Mouse (Mus musculus) gastrocnemius, adult 2 months (tissue): Measurements from ENCODE around the gene Mrps27. TPM values are rescaled to one million over a fixed set of nuclear protein-coding genes. Genes with fewer than 3 reads are reported as not detected.
"Not testable (repeated sequence)": the region's sequence is repeated elsewhere in the genome, so short reads cannot be mapped to it uniquely, and the experiment has no call there.

Experiments
- DNase-seq: peaks from one replicate; pipeline ENCODE4 v3.0.0; 2022
- H3K27ac ChIP-seq: fragments of 200-600 bp; 2 replicates; pipeline ENCODE4 v1.8.1; 2022; ENCODE audit warnings: mild to moderate bottlenecking
- H3K4me3 ChIP-seq: fragments of 200-600 bp; 2 replicates; pipeline ENCODE4 v1.8.1; 2022; ENCODE audit warnings: mild to moderate bottlenecking, moderate library complexity
- CTCF ChIP-seq: fragments of 200-600 bp; IDR thresholded peaks from 2 replicates; pipeline ENCODE4 v1.8.1; 2022; ENCODE audit warnings: antibody characterized with exemption, mild to moderate bottlenecking, moderate library complexity
- intact Hi-C: fragments of 180-260 bp; cut with DNase I; formaldehyde crosslinking; loops from one replicate; pipeline ENCODE4 v1.15.1; 2025
- total RNA-seq, 2 experiments: library from RNA; stranded (reverse); gene quantifications; 2 replicates each; pipeline ENCODE4 v1.2.3; 2021

Mrps27 gene
- total RNA-seq, 2 experiments from 2014 or later: 24.0 to 32.9 TPM

DNA sequence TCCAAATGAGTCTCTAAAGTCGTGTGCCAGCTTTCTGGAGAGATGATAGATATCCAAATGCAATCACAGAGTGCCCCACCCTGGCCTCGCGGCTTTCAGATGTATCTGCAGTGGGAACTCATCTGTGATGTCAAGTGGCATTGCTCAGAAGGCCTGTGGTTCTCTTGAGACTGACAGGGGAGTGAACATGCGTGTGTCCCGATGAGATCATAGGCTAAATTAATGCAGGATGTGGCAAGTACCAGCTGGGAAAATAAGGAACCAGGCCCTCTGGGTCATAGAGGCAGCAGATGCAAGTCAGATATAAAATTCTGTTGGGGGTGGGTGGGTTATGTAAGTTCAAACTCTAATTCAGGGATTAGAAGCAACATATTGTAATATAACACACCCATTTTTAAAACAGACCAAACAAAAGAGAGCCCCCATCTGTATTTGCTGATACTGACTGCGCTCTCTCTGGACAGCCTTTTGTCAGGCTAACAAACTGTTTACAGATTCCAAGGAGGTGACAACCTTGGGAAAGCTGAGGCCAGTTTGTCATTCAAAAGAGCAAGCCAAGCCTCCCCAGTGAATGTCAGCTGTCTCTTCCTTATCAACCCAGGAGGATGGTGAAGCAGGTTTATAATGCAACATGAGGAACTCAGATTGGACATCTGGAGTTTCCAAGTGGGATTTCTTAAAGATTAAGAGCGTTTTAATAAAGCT is 20.8 kb upstream of the Mrps27 start:
- intact Hi-C loops: no loop called here
- DNase-seq: peak; percentile 38
- peak overlapping the region; percentile 85 for H3K27ac ChIP-seq
- no peak for TF ChIP-seq CTCF
- H3K4me3 ChIP-seq: no peak overlapping the region

DNA sequence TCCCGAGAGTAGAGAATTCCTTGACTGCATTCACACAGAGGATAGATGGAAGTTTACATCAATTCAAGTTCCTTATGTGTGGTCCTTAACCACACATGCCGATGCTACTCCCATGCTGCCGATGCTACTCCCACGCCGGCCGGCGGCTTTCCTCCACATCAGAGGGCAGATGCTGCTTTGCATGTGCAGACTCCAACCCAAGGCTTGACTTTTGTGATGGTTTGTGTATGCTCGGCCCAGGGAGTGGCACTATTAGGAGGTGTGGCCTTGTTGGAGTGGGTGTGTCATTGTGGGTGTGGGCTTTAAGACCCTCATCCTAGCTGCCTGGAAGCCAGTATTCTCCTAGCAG is 20.3 kb upstream of the Mrps27 start:
- DNase-seq, intact Hi-C loops, H3K4me3 ChIP-seq: not testable (repeated sequence)
- peak overlapping the region; percentile 85 for H3K27ac ChIP-seq

DNA sequence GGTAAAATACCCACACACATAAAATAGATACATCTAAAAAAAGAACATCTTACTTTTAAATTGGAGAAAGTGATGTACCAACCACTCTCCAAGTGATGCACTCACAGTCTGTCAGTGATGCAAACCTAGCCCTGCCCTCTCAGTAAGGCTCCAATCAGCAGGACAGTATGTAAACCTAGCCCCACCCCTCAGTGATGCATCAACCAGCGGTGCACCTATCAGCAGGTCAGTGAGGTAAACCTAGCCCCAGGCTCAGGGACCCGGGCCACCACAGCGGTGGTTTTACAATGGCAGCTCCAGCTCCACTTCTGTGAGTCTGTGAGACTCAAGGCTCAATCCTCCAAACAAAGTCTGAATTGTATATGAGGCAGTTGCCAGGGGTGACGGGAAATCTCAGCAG is 13.3 kb upstream of the Mrps27 start:
- intact Hi-C loops: no loop called here
- Histone ChIP-seq H3K27ac (no peak overlapping the region), H3K4me3 (no peak overlapping the region)
- DNase-seq: no peak
- no peak for TF ChIP-seq CTCF

DNA sequence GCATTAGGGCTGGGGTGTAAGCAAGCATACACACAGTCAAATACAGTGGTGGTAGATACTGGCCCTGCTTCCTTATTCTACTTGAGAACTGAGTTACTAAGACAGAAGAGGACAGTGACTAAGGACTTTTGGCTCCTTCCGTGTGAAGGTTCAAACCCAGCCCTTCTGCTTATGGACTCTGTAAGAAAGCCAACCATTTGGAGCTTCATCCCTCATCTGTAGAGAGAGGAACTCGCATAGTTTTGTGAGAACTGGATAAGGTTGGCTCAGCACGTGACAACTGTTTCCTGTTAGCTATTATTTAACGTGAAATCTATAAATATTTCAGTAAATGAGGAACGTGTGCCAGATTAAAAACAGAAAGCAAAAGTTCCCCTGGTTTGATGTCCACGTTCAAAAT is 7.1 kb upstream of the Mrps27 start:
- no peak overlapping the region for H3K27ac ChIP-seq
- H3K4me3 ChIP-seq: no peak overlapping the region
- TF ChIP-seq CTCF: no peak
- DNase-seq: no peak
- intact Hi-C loops: no loop called here

DNA sequence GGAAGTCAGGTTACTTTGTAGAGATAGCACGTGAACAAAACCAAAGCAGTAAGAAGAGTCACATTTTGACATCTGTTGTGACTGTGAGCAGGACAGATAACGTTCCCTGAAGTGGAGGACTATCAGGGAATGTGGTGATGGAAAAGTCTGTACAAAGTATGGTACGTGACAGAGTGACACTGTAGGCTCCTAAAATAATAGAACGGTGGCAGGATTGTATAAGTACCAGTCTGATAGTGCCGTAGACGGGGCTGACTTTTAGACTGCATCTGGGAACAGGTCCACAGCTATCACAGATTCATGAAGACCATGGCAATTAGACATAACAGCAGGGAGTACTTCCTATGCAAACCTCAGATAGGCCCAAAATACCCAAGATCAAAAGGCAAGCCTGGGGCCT is 3.1 kb upstream of the Mrps27 start:
- H3K27ac ChIP-seq: no peak overlapping the region
- H3K4me3 ChIP-seq: no peak overlapping the region
- no peak for DNase-seq
- TF ChIP-seq CTCF: no peak
- intact Hi-C loops: loop anchor here (10.0 kb wide), 1 partner anchor 663 kb away; no protein-coding TSS in a partner anchor

DNA sequence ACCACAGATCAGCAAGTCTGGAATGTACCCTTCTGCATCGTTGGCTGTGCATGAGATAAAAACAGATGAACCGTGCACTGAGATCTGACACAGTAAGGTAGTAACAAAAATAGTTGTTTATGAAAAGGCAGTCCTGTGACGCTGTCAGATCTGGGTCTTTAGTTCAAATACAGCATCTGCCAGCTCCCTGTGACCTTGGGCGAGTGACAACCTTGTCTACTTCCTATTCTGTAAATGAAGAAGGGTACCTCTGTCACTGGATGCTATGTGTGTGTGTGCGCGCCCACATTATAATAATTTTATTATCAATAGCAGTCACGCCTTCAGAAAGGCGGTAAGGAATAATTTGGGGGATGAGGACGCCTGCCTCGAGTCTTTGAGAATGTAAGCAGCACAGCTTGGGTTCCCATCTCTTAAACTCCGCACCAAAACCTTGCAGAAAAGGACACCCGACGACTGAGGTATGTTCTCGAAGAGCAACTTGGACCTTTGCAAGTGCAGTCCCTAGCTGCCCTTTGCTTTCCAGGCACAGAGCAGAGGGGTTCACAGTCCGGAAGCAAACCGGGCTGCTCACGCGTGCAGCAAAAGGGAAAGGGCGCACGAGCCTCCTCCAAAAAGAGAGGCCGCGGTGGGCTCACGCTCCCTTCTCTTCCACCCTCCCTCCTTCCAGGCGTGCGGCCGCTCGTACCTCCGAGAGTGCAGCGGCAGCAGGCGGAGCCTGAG is 549 bp upstream of the Mrps27 start:
- intact Hi-C loops: loop anchor here (10.0 kb wide), 1 partner anchor 661 kb away; no protein-coding TSS in a partner anchor
- TF ChIP-seq CTCF: no peak
- no peak for DNase-seq
- Histone ChIP-seq H3K27ac (peak overlapping the region; percentile 94), H3K4me3 (peak overlapping the region; percentile 74)

DNA sequence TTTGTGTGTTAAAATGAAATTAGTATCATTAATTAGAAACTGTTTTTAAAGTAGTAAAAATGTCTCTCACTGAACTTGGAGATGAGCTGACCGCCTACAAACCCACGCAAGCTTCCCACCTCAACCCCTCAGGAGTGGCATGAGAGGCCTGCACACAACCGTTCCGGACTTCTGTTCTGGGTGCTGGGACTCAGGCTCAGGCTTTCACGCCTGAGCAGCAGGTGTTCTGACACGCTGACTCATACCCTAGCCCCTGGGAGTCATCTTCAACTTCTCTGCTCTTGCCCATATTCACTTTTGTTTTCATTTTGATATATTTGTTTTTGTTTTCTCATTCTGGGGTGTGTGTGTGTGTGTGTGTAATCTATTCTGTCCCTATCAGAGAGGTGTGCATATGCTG is 5.4 kb downstream of the Mrps27 start:
- no peak overlapping the region for H3K27ac ChIP-seq
- H3K4me3 ChIP-seq: no peak overlapping the region
- intact Hi-C loops: loop anchor here (5.0 kb wide), 1 partner anchor 607 kb away; no protein-coding TSS in a partner anchor
- TF ChIP-seq CTCF: no peak
- DNase-seq: no peak

DNA sequence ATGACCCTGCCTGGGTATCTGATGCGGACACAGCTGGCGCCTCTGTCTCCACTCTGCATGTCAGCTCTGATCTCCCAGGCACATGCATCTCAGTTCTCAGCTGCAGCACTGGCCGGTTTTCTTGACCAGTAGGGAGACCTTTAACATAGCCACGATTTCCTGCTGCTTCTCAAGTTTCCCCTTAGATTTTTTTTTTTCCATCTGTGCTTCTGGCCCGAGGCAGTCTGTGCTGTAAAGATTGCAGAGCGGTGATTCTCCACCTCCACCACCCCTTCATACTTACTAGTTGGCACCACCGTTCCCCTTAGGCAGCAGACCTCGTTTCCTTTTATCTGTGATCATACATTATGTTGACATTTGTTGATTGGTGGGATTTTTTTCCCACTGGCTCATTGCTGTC is 6.6 kb downstream of the Mrps27 start:
- no peak for DNase-seq
- intact Hi-C loops: loop anchor here (5.0 kb wide), 1 partner anchor 606 kb away; no protein-coding TSS in a partner anchor
- H3K27ac ChIP-seq: no peak overlapping the region
- no peak for TF ChIP-seq CTCF
- no peak overlapping the region for H3K4me3 ChIP-seq

DNA sequence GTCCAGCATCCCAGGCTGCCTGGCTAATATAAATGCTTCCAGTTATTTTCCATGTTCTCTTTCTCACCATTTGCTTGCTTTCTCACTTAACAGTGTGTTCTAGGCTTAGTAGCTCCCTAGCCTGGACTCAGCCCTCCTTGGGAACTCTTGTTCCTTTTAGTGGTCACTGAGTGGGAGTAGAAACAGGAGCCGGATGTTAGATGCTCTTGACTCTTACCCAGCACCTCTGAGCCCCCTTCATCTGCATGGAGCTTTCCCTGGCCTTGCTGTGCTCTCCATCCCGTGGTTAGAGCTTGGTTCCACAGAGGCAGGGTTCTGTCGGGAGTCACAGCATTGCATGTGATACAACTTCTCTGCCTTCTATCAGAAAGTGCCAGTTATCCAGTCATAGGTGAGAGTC is 7.0 kb downstream of the Mrps27 start:
- no peak overlapping the region for H3K4me3 ChIP-seq
- DNase-seq: no peak
- TF ChIP-seq CTCF: no peak
- intact Hi-C loops: loop anchor here (5.0 kb wide), 1 partner anchor 606 kb away; no protein-coding TSS in a partner anchor
- H3K27ac ChIP-seq: no peak overlapping the region

DNA sequence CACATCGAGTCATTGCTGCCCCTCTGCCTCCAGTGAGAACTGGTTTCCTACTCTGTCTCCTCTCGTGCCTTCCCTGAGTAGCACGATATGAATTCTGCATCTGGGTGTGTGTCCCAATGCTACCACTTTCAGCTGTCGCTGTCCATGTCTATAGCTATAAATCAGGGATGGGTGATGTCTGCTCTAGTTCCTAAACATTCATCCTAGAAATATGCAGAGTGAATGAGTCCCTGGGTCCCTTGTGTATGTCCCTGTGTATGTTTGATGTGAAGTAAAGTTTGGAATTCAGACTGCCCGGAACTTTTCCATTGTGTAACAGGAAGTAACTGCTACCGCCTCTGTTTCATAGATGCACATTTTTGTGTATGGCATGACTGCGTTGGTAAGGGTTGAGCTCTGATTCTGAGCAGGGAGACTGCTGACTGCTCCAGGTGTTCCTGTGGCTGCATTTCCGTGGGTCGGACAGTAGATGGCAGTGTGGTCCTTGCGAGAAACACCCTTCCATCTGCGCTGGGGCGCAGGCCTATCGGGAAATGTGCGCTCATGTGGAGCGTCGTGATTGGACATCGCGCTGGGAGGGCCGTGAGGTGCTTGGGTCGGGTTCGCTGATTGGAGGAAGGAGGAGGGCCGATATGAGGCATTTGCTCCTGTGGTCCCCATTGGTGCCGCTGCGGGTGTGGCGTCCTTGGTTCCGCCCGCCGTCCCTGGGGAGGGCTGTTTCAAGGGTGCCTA is 8.3 kb downstream of the Mrps27 start:
- intact Hi-C loops: loop anchor here (1.0 to 5.0 kb wide), 2 partner anchors 484 to 604 kb away; no protein-coding TSS in a partner anchor
- DNase-seq: peak; percentile 97
- TF ChIP-seq CTCF: no peak; the same call in 1 of the 2 replicates
- Histone ChIP-seq H3K27ac (peak overlapping the region; percentile 95), H3K4me3 (peak overlapping the region; percentile 80)

DNA sequence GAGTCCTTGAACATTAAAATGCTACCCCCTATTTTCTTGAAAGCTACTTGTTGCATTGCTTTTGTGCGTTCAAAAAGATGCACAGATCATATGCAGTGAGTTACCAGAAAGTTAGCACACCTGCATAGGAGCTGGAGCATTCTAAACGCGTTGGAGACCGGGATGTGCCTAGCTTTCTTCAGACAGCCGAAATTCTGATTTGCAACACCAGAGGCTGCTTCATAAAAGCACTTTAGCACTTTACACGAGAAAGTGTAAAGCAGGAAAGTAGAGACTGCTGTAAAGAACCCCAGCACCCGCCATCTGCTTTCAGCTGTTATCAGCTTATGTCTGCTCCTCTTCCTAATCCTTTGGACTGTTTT is 8.9 kb downstream of the Mrps27 start:
- no peak for DNase-seq
- intact Hi-C loops: loop anchor here (1.0 to 5.0 kb wide), 2 partner anchors 484 to 604 kb away; no protein-coding TSS in a partner anchor
- no peak for TF ChIP-seq CTCF
- peak overlapping the region; percentile 95 for H3K27ac ChIP-seq
- H3K4me3 ChIP-seq: peak overlapping the region; percentile 80

DNA sequence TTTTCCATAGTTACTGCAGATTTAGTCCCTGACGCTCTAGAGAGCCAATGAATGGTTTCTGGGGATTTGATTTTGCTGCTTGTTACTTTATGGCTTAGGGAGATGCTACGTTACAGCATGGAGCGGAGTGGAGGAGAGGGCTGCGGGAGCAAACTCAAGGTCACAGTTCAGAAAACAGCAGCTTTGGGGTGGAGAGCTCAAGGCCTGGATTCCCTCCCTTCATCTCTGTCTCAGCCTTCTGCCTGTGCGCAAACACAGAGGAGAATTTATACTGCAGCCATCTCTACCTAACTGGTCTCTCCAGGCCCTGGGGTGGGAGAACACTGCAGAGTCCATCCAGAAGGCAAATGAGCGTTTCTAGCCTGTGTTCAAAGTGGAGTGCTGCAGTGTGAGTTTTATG is 10.5 kb downstream of the Mrps27 start:
- intact Hi-C loops: no loop called here
- TF ChIP-seq CTCF: no peak

DNA sequence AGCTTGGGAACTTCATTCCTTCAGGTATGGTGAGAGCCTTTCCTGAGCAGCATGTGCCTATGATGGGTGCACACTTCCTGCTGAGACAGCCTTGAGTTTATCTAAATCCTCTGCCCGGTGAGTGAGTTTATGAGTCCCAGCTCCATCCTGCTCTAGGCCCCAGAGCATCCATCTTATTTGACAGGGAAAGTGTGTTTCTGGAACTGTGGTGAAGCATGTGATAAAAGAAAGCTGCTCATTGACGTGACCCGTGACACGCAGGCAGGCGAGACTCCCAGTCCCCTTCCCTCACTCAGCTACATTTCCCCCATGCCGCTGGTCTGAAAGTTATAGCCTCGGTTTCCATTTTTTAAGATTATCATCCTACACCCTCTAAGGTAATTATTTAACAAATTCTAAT is 11.3 kb downstream of the Mrps27 start:
- intact Hi-C loops: no loop called here
- TF ChIP-seq CTCF: no peak
- no peak for DNase-seq
- Histone ChIP-seq H3K4me3 (no peak overlapping the region), H3K27ac (no peak overlapping the region)

More for the DNA sequence above, 10.5 kb downstream of the Mrps27 start:
- Histone ChIP-seq H3K27ac (no peak overlapping the region), H3K4me3 (no peak overlapping the region)
- DNase-seq: no peak
